Mouse (Mus musculus): ENCODE results near the gene Zdhhc6. TPM values are rescaled to one million over a fixed set of nuclear protein-coding genes. Genes with fewer than 3 reads are reported as not detected.

Gene Zdhhc6
- total RNA-seq, 2 experiments from 2014 or later = 66.1 to 80.5 TPM

GRCm38 (mm10) chr19:55236026-55236425, 79.8 kb downstream of the Zdhhc6 start:
- no peak for ATAC-seq (replicated peaks; ENCODE audit: low FRiP score, low TSS enrichment, poor library complexity, severe bottlenecking)

GRCm38 (mm10) chr19:55232136-55232535, 83.7 kb downstream of the Zdhhc6 start:
- ATAC-seq (replicated peaks; ENCODE audit: low FRiP score, low TSS enrichment, poor library complexity, severe bottlenecking) = no peak

DNA sequence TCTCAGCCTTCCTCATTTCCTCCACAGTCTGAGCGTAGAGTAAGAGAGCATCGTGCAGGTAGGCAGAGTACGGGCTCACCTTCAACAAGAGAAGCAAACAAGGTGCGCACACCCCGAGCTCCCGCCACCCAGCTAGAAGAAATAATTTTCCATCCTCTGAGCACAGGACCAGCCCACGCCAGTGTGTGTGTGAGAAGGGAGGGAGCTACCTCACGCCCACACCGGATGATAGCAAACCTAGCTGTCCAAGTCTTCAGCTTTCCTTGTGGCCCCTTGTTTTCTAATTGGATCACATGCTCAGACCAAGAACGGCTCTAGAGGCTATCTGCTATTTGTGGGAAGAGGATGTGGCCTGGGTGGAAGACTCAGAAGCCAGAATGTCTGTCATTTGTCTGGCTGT, 84.8 kb downstream of the Zdhhc6 start:
- ATAC-seq (replicated peaks; ENCODE audit: low FRiP score, low TSS enrichment, poor library complexity, severe bottlenecking) = 0 out of 2 replicates have a peak, but pooled peaks have one; percentile 21

DNA sequence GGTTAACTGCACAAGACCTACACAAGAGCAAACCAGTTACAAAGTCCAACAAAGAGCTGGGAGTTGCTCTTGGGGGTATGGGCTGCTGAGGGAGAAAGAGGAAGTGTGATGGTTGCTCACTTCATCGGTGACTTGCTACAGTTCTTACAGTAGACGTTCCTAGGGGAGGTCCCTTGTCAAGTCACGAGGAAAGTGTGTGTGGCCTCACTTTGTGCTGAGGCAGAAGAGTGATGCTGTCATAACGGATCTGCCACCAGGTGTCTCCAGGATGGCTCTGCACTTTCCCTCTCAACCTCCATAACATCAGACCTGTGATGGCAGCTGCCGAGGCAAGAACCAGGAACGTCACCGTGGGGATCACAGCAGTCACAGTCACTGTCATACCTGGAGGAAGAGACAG, 88.7 kb downstream of the Zdhhc6 start:
- no peak for ATAC-seq (replicated peaks; ENCODE audit: low FRiP score, low TSS enrichment, poor library complexity, severe bottlenecking)

GRCm38 (mm10) chr19:55226621-55227020, 89.2 kb downstream of the Zdhhc6 start:
- no peak for ATAC-seq (replicated peaks; ENCODE audit: low FRiP score, low TSS enrichment, poor library complexity, severe bottlenecking)

DNA sequence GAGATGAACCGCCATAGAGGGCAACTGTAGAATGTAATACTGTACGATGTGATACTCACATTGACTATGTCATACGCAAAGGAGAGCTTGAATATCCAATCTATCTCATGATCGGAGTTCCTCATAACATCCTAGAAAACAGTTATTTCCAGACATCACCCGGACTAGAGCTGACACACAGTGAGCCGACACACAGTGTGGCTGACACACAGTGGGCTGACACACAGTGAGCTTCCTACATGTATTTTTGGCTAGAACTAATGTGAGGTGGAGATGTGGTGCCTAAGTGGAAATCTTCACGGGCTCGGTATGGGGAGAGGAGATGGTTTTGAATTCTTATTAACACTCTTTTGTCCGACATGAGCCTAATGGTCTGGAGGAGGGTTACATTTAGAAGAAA, 93.6 kb downstream of the Zdhhc6 start:
- ATAC-seq (replicated peaks; ENCODE audit: low FRiP score, low TSS enrichment, poor library complexity, severe bottlenecking) = no peak

Other genes with a start within 250 kb of the Zdhhc6 start
- gene Gpam, start 188.8 kb downstream of the Zdhhc6 start, total RNA-seq (2014; fragmentation: Nextera tagmentation) = 16.2 and 19.9 TPM in 2 replicates
- 21.6 and 22.3 TPM in 2 replicates for gene Gpam, start 188.8 kb downstream of the Zdhhc6 start, total RNA-seq (2017)
- gene Tectb, start 135.3 kb downstream of the Zdhhc6 start, total RNA-seq (2014; fragmentation: Nextera tagmentation) = not detected in 2 replicates
- not detected in 2 replicates for gene Tectb, start 135.3 kb downstream of the Zdhhc6 start, total RNA-seq (2017)
- gene Gucy2g, start 74.8 kb downstream of the Zdhhc6 start, total RNA-seq (2014; fragmentation: Nextera tagmentation) = not detected in 2 replicates
- not detected in 2 replicates for gene Gucy2g, start 74.8 kb downstream of the Zdhhc6 start, total RNA-seq (2017)
- gene Acsl5, start 64.1 kb downstream of the Zdhhc6 start, total RNA-seq (2014; fragmentation: Nextera tagmentation) = 180 and 241 TPM in 2 replicates
- 295 and 345 TPM in 2 replicates for gene Acsl5, start 64.1 kb downstream of the Zdhhc6 start, total RNA-seq (2017)
- 56.4 and 65.4 TPM in 2 replicates for gene Vti1a, start 263 bp upstream of the Zdhhc6 start, total RNA-seq (2014; fragmentation: Nextera tagmentation)
- 39.6 and 54.3 TPM in 2 replicates for gene Vti1a, start 263 bp upstream of the Zdhhc6 start, total RNA-seq (2017)

Data from megakaryocyte-erythroid progenitor cell, adult 5-6 weeks (primary cell).